Mouse (Mus musculus): ENCODE measurements around the gene Mmp14.

Gene Mmp14

GRCm38 (mm10) chr14:54431334-54432077 is at the start of gene Mmp14:
Gene Mmp14 (plus strand): TSS chr14:54431612.
- in situ Hi-C loops (cut with MboI, MseI), result no loop called here

- in situ Hi-C loops (cut with MboI, MseI), result loop anchor here in 1 of 2 experiments (10.0 kb wide), 1 partner anchor 57 kb away; no protein-coding TSS in a partner anchor
Measured at GRCm38 (mm10) chr14:54381816-54382215, 49.6 kb upstream of the Mmp14 start.

GRCm38 (mm10) chr14:54382641-54383040 is 48.8 kb upstream of the Mmp14 start:
- in situ Hi-C loops (cut with MboI, MseI), result loop anchor here in 1 of 2 experiments (10.0 kb wide), 1 partner anchor 58 kb away; no protein-coding TSS in a partner anchor

- in situ Hi-C loops (cut with MboI, MseI), result loop anchor here in 1 of 2 experiments (10.0 kb wide), 1 partner anchor 59 kb away; no protein-coding TSS in a partner anchor
Measured at GRCm38 (mm10) chr14:54383355-54383771, 48.0 kb upstream of the Mmp14 start.

- in situ Hi-C loops (cut with MboI, MseI), result loop anchor here in 1 of 2 experiments (10.0 kb wide), 1 partner anchor 60 kb away; no protein-coding TSS in a partner anchor
Measured at GRCm38 (mm10) chr14:54384396-54384795, 47.0 kb upstream of the Mmp14 start.

GRCm38 (mm10) chr14:54385968-54386618 is 45.3 kb upstream of the Mmp14 start:
- in situ Hi-C loops (cut with MboI, MseI), result loop anchor here in 1 of 2 experiments (10.0 kb wide), 1 partner anchor 61 kb away; no protein-coding TSS in a partner anchor

- in situ Hi-C loops (cut with MboI, MseI), result loop anchor here in 1 of 2 experiments (10.0 kb wide), 1 partner anchor 63 kb away; no protein-coding TSS in a partner anchor
Measured at GRCm38 (mm10) chr14:54387546-54387945, 43.9 kb upstream of the Mmp14 start.

- in situ Hi-C loops (cut with MboI, MseI), result no loop called here
Measured at GRCm38 (mm10) chr14:54390843-54391242, 40.6 kb upstream of the Mmp14 start.

- in situ Hi-C loops (cut with MboI, MseI), result no loop called here
Measured at GRCm38 (mm10) chr14:54393794-54394193, 37.6 kb upstream of the Mmp14 start.

GRCm38 (mm10) chr14:54394309-54394708 is 37.1 kb upstream of the Mmp14 start:
- in situ Hi-C loops (cut with MboI, MseI), result no loop called here

- in situ Hi-C loops (cut with MboI, MseI), result no loop called here
Measured at GRCm38 (mm10) chr14:54396685-54397084, 34.7 kb upstream of the Mmp14 start.

GRCm38 (mm10) chr14:54397872-54398527 is 33.4 kb upstream of the Mmp14 start:
- in situ Hi-C loops (cut with MboI, MseI), result no loop called here

GRCm38 (mm10) chr14:54398528-54398916 is 32.9 kb upstream of the Mmp14 start:
- in situ Hi-C loops (cut with MboI, MseI), result no loop called here

GRCm38 (mm10) chr14:54398921-54399382 is 32.5 kb upstream of the Mmp14 start:
- in situ Hi-C loops (cut with MboI, MseI), result no loop called here

- in situ Hi-C loops (cut with MboI, MseI), result loop anchor here in 1 of 2 experiments (5.0 kb wide), 1 partner anchor 74 kb away; no protein-coding TSS in a partner anchor
Measured at GRCm38 (mm10) chr14:54401723-54402122, 29.7 kb upstream of the Mmp14 start.

- in situ Hi-C loops (cut with MboI, MseI), result no loop called here
Measured at GRCm38 (mm10) chr14:54408336-54409056, 22.9 kb upstream of the Mmp14 start.

- in situ Hi-C loops (cut with MboI, MseI), result no loop called here
Measured at GRCm38 (mm10) chr14:54409057-54409645, 22.3 kb upstream of the Mmp14 start.

- in situ Hi-C loops (cut with MboI, MseI), result no loop called here
Measured at GRCm38 (mm10) chr14:54409980-54410810, 21.2 kb upstream of the Mmp14 start.

- in situ Hi-C loops (cut with MboI, MseI), result no loop called here
Measured at GRCm38 (mm10) chr14:54412000-54412576, 19.3 kb upstream of the Mmp14 start.

Data from T-helper 17 cell (primary cell).